Mouse (Mus musculus): ENCODE results near the gene Prm3.

The Prm3 gene

DNA sequence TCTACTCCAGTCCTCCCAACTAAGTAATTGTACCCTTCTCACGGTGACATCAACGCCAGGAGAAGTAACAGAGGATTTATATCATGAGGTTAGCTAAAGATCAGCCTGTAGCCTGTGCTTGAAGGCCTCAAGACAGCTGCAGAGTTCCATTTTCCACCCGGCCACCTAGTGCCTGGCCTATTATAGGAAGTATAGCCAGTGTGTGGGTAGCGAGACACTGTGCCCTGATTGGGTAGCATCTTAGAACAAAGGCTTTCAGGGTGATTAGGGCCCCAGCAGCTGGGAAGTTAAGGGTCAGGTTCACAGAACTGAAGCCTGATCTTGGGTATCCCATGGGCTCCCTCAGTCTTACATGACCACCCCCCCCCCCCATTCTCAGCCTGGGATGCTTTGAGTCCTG, 1.8 kb downstream of the Prm3 start:
- no peak for DNase-seq

DNA sequence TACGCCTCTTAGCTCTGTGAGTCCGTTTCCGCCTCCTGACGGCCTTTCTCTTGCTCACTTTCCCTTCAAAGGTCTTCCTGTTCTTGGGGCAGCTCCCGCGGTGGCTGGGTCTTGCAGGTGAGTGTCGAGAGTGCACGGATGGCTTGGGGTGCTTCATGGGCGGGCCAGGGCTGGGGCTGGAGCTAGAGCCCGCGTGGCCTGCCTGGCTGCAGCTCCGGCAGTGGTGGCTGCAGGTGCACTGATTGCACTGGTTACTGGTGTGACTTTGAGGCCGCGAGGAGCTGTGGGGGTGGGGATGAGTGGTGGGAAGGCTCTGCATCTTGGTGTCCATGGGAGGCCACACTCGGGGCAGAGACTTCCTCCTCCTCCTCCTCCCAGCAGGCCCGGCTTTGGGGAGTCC, 2.4 kb downstream of the Prm3 start, which contains the start of gene Tnp2:
Gene Tnp2, minus strand, starts transcription at position 390 of the 400 bp plus-strand sequence.
- DNase-seq, result no peak

DNA sequence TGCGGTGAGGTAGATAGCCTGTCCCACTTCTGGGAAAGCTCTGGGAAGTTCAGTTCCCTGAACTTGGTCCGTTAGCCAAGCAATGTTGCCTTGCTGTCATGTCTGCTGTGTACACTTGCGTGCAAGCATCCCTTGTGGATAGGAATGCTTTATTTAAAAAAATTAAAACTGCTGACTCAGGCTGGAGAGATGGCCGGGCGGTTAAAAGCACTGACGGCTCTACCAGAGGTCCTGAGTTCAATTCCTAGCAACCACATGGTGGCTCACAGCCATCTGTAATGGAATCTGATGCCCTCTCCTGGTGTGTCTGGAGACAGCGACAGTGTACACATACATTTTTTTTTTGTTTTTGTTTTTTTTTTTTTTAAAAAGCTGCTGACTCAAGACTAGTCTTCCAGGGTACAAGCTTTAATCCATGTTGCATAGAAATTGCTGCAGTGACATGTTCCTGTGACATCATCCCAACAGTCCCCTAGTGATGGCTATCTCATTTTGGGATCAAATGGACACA, 3.1 kb downstream of the Prm3 start:
- no peak for DNase-seq

DNA sequence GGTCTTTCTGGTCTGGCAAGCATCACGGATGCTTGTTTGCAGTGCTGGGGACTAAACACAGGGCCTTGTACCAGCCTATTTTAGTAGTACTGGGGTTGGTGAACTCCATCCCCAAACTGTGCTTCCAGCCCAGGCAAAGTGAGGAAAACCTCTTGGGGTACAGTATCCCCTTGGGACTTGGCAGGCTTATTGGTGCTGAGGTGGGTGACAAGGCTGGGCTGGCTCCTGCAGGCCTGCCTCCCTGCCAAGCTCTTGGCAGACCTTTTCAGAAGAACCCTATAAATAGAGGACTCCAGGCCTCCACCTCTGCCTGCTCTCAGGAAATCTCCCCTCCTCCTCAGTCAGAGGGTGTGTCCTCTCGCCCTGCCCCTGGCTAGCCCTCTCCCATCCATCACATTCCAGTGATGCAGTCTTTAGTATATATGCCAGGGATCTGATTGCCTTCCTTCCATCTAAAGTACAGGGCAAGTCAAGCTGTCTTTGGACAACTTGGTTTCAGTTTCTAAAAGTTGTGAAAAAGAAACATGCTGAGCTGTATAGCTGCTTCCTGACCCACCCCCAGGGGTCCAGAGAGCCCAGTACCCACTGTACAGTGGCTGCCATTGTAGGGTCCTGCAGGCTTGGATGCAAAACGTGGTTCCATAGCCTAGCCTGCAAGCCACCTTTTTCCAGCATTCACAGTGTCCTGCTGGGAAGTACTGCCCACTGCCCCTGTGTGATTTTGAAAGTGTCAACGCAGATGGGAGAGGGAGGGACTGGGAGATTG, 3.7 kb downstream of the Prm3 start:
- DNase-seq, result no peak

DNA sequence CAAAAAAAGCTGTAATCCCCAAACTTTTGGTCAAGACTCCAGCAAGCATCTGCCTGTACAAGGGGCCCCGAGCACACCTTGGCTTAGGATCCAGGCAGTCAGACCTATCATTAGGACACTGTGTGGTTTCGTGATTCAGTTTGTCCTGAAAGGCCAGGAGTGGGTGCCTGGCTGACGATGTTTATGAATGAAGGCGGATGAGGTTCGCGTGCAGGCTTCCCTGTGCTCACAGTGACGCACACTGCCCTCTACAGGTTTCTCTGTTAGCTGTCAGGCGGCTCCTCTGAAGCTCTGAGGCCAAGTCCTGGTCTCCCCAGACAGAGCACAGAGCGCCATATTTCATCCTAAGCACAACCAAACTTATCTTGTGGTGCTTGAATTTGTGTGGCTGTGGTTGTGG, 4.4 kb downstream of the Prm3 start:
- DNase-seq, result peak; percentile 77 to 86

DNA sequence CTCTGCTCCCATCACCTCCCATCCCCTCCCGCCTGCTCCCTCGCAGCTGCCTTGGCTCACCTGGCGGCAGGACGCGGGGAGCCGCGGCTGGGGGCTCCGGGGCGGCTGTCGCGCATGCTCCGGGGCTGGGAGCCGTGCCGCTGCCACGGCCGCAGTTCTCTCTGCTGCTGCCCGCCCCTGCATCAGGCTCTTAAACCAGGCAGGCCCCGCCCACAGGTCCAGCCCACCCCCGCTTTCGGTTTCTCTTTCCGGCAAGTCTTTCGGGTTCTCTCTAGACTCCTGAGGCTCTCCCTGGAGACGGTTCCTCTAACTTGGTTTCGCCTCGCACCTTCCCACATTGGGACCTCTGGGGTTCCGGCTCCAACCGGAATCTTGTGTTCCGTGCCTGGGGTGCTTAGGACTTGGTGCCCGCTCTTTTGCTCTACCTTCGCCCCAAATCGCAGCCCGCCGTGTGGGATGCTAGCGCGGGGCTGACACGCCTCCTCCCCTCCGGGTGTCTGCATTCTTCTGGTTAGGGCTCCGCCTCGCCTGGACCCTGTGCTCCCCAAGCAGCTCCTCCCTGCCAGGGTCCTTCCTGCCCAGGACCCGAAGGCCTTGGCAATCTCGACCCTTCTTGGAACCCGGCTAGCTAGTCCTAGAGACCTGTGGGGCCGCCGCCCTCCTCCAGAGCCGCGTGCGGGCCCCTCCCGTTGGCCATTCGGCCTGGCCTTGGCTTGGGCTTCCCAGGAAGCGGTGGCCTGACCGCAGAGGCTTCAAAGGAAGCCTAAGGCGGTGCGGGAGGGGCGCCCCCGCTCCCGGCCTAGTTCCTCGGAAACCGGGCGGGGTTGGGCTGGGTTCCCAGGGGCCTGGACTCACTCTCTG, 5.1 kb downstream of the Prm3 start, which contains the start of gene Socs1:
Gene Socs1, minus strand, starts transcription at position 166 of the 861 bp plus-strand sequence.
- peak; percentile 79 to 84 for DNase-seq

DNA sequence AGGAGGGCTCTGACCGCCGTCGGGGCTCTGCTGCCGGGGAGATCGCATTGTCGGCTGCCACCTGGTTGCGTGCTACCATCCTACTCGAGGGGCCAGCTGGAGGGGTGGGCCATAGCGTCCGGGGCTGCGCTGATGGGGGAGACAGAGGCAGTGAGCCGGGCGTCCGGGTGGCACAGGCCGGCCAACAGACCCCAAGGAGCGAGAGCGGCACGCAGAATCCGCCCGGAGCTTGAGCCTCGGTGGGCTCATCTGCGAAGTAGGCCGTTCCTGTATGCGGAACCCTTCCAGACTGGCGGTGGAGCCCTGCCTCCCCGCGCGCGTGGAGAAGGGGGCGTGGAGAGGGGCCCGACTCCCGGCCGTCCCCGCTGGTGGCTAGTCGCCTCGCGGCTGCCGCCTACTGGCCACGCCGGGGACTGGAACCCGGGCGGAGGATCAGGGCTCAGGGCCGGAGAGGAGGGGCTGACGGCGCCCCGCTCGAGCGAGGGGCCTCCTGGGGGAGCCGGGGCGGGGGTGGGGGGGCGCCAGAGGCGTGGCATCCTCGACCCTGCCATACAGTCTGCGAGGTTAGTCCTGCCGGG, 5.8 kb downstream of the Prm3 start:
- peak; percentile 78 to 88 for DNase-seq

DNA sequence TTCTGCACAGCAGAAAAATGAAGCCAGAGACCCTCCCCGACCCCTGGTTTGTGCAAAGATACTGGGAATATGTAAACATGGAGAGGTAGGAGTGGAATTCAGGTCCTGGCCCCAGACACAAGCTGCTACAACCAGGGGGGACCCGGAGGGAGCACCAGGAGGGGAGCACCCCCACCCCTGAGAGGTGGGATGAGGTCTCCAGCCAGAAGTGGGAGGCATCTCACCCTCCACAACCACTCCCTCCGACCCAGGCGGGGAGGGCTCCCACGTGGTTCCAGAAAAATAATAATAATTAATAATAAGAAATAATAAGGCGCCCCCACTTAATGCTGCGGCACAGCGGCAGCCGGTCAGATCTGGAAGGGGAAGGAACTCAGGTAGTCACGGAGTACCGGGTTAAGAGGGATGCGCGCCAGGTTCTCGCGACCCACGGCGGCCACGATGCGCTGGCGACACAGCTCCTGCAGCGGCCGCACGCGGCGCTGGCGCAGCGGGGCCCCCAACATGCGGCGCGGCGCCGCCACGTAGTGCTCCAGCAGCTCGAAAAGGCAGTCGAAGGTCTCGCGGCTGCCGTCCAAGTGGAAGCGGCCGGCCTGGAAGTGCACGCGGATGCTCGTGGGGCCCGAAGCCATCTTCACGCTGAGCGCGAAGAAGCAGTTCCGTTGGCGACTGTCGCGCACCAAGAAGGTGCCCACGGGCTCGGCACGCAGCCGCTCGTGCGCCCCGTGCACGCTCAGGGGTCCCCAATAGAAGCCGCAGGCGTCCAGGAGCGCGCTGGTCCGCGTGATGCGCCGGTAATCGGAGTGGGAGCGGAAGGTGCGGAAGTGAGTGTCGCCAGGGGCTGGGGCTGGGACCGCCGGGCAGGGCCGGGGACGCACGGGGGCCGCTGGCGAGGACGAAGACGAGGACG, 6.6 kb downstream of the Prm3 start:
- no peak for DNase-seq

DNA sequence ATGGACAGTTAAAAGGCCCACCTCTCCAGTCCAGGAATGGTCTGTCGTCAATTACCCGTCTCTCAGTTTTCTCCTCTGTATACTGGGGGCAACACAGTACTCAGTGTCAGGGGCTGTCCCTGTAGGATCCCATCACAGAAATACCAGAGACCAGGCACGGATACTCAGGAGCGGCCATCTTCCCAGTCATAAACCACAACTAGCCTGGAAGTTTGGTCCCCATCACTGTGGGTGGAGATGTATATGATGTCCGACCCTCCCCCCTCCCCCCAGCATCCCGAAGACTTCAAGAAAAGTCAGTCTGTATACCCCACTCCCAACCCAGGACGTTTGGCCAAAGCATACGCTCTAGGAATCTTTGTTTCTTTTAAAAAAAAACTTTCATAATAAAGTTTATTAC, 7.3 kb downstream of the Prm3 start:
- DNase-seq, result no peak

DNA sequence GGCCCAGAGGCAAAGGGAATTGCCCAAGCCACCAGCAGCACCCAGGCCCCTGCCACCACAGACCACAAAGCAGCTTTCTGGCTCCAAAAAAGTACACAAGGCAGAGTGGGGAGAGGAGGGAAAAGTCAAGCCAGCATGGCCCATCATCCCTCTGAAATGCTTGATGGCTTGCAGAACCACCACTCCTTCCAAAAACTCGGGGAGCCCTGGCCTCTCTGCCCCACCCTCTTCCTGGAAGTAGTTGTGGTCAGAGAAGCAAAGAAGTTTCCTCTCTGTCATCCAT, 7.6 kb downstream of the Prm3 start:
- DNase-seq, result no peak

DNA sequence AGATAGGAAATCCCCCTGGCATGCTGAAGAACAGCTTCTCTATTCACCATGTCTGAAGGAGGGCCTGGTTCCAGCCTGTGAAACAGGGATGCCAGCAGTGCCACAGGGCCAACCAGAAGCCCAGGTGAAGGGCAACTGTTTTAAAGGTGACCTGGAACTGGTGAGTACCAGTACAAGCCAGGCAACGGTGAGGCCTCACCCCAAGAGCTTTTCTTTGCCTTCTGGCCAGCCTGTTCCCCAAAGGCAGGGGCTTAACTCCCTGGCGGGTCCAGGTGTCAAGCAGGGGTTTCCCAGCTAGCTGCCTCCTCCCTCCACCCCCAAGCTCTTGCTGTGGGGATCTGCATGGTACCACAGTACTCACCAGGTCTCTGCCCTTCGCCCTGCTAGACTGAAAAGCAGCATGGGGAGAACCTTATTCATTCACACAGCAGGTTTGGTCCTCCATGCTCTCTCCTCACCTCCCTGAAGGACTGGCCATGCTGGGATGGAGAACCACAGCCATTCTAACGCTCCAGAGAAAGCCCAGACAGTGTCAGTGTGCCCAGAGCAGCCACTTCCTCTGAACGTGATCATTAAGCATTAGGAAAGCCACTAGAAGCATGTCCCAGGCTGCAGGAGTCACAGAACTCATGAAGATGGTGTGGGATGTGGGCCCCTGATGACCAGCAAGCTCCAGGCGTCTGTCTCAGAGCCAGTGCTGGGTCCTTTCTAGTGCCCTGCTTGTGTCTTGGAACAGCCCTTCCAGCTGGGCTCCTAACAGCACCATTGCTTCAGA, 8.2 kb downstream of the Prm3 start:
- peak in 1 of 2 experiments; percentile 33 for DNase-seq

DNA sequence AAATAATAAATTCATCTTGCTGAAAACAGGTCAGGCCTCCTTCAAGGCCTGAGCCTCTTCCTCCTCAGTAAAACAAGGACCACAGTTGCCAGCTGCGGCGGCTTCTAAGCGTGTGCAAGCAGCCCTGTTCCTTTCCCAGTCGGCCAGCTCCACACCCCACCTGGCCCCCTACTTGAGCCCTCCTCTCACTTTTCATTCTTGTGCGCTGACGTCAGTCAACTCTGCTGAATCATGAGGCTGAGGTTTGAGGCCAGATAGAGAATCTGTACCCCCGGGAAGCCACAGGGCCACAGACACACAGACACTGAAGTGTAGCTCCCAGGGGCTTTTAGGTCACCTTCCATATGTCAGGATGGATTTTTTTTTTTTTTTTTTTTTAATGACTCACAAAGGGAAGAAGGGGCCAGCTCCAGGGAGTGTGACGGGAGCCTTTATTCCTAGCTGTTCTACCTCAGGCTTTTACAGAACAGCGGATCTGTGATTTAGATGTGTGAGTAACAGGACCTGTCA, 8.8 kb downstream of the Prm3 start:
- DNase-seq, result no peak

DNA sequence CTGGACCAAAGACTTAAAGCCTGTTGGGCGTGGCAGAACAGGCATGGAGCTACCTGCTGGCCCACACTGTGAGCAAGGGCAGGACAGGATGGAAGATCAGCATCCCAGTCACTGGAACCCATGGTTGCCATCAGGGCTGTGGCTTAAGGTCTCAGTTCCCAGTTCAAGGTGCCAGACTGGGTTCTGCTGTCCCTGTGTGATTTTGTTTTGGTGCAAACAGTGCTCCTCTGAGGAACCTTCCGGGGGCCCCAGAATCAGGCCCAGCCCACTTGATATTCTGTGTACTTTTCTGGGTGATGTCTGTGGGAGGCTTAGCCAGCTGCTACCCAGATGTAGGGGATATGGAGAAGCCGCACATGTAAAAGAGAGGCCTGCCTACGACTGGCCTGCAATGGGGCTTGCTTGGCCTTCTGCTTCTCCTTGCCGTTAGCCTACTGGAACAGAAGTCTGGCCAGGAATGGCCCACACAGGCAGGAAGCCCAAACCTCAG, 10.0 kb downstream of the Prm3 start:
- DNase-seq, result no peak

DNA sequence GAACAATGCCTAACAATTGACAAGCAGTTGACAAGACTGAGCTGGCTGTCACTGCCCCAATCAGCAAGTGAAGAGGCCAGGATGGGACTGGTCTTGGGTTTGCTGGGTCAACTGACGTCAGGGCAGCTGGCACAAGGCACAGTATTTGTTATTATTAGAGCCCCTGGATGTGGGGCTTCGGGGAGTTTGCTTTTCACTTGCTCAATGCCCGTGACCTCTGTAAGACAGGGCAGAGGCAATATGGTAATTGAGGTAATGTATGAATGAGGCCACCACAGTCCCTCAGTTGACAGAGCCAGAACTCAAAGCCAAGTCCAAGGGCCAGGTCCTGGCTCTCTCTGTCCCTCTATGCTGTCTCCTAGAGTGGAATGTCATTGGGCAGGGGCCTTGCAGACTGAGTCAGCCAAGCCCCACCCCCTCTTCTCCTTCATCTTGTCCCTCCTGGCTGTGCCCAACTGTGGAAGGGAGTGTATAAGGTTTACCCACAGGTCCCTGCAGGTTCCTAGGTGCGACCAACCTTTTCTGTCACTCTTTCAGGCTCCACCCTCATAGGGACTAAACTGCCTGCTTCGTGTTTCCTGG, 13.0 kb downstream of the Prm3 start:
- no peak for DNase-seq

DNA sequence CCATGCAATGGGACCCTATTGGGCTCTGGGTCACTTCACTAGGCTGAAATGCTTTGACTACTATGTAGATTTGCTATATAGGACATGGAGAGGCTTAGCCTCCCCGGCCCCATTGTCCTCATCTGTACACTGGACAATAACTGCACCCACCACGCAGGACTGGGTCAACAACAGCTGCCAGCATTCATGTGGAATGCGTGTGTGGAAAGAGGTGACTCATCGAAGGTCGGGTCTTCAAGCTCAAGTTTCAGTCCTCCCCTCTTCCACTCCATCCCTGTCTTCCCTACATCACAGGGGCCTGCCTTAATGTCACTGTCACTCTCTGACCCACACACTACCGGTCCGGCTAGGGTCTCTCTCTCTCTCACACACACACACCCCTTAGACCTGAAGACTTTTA, 14.4 kb downstream of the Prm3 start:
- no peak for DNase-seq

DNA sequence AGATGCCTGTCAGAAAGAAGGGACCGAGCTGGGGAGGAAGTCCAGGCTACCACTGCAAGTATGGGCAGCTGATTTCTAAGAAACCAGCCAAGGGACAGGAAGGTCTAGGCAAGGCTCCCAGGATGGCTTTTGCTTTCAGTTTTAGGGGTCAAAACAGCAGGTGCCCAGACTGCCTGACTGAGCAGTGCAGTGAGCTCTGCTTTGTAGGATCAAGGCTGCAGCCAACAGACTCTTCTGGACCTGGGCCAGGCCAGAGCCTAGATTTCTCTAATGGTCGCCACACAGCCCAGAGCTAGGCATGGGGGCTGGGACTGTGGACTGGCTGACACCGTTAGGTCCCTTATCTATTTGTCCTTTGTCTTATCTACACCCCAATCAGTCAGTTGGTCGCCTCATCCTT, 16.0 kb downstream of the Prm3 start:
- no peak for DNase-seq

DNA sequence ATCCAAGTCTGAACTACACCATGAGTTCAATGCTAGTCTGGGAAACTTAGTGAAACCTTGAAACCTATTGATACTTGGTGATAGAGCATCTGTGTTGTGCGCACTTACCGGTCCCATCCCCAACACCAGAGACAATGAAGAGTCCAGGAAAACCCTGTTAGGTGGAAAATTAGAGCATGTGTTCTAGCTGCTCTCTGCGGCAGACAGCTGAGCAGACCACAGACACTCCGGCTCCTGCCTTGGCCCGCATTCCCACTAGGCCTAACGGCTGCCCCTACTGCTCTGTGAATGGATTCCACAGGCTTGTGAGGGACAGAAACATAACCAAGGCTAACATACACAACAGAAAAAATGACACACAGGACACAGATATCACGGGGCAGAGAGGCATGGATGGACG, 17.2 kb downstream of the Prm3 start:
- no peak for DNase-seq

DNA sequence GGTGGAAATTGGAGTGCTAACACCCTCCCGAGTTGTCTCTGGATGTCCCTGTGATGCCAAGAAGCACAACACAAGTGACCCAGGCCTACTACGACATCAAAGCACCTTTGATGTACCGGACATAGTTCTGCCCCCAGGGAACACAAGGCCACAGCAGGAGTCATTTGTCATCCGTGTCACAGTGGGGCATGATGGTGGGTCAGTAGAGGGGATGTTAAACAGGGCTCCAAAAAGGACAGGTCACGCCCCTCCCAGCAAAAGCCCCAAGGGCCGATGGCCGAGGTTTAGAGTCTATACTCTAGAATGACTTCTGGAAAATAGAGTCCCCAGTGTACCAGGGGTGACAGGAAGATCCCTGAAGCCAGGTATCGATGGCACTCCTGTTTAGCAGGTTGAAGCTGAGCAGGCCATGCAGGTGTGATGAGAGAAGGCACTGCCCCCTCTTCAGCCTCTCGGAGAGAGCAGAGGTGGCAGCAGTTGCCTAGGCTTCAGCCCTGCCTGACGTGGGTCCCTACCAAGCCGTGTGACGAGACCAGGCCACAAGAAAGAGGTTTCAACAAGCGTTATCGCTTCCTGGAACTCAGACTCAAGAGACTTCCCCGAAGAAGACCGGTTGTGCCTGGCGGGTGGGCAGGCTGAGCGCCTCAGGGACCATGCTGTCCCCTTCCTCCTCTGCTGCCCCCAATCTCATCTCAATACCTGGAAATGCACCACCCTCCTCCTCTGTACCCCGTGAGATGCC, 18.8 kb downstream of the Prm3 start:
- DNase-seq, result no peak

DNA sequence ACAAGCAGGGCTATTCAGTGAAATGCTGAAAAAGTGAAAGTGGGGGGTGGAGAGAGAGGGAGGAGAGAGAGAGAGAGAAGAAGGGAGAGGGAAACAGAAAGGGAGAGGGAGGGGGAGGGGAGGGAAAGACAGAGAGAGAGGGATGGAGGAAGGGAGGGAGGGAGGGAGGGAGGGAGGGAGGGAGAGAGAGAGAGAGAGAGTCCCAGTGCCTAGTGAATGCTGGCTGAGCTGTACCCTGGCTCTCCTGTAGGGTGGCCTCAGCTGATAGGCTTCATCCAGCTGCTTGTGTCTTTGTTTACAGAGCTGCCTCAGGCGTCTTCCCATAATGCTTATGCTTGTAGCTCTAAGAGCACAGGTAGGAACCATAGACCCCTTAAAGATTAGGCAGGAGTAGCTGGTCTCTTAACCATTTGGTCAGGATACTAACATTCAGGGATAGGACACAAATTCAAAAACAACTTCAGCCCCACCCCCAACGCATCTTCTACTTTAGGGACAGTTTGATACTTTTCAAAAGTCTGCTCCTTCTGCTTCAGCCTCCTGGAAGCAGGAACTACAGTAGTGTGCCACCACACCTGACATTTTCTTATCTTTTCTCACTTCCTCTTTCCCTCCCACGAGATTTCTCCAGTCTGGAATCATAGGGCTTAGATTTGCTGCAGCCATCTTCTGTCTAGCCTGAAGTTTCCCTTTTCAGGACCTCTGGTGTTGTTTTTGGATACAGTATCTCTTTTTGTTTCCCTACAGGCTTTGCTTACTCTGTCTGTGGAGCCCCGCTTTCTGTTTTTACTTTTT, 20.0 kb downstream of the Prm3 start:
- DNase-seq, result no peak

Data from kidney, adult 8-10 months (tissue).